Mouse (Mus musculus) olfactory bulb, adult 2 months (tissue): Measurements from ENCODE around the gene Mllt1. TPM values are rescaled to one million over a fixed set of nuclear protein-coding genes. Genes with fewer than 3 reads are reported as not detected.
A peak's percentile ranks its signal among the peaks of the same experiment; 100 is the strongest.

ENCODE experiments used
- H3K27ac ChIP-seq: fragments of 200-500 bp; 2 replicates; pipeline ENCODE4 v1.5.1; 2012; ENCODE audit warnings: low read depth, low read length; ENCODE audit not compliant: insufficient read depth
- H3K4me1 ChIP-seq: fragments of 200-500 bp; 2 replicates; pipeline ENCODE4 v1.6.1; 2012; ENCODE audit warnings: low read length; ENCODE audit not compliant: control insufficient read depth, insufficient read depth
- H3K4me3 ChIP-seq: fragments of 200-500 bp; 2 replicates; pipeline ENCODE4 v1.5.1; 2012; ENCODE audit warnings: mild to moderate bottlenecking, low read depth, low read length, moderate library complexity; ENCODE audit not compliant: insufficient read depth
- CTCF ChIP-seq: fragments of 200-500 bp; IDR thresholded peaks from 2 replicates; pipeline ENCODE4 v1.5.1; 2012; ENCODE audit warnings: low read depth, mild to moderate bottlenecking, low read length, moderate library complexity; ENCODE audit not compliant: insufficient read depth
- POLR2A ChIP-seq: fragments of 200-500 bp; IDR thresholded peaks from 2 replicates; pipeline ENCODE4 v1.6.1; 2012; ENCODE audit warnings: mild to moderate bottlenecking, low read depth, low read length, moderate library complexity; ENCODE audit not compliant: insufficient read depth
- WGBS: fragments of 180-500 bp; shearing (Covaris S2); methylation state at CpG from one replicate; pipeline ENCODE4 v1.1.7; 2018; 5-methylcytosine and 5-hydroxymethylcytosine counted together
- polyA plus RNA-seq: library from polyadenylated mRNA; stranded (reverse); fragments of >200 nt; gene quantifications from 2 replicates; pipeline ENCODE4 v1.2.4, GENCODE M21; 2012; ENCODE audit warnings: low replicate concordance; ENCODE audit not compliant: missing spikeins, insufficient read depth, insufficient read length

Gene Mllt1
- not detected in 2 replicates for polyA plus RNA-seq

- H3K4me3 ChIP-seq = peak within 1 kb of the TSS; percentile 73
These were observed at the start of gene Mllt1 for GRCm38 (mm10) chr17:56935363-56936131. TSS of gene Mllt1 (minus strand) at chr17:56935415.

GRCm38 (mm10) chr17:56984886-56985285, 49.7 kb upstream of the Mllt1 start:
- 86% methylated on average over 9 of the region's 9 CpGs for WGBS
- H3K4me3 ChIP-seq = no peak overlapping the region
- no peaks in the 10 kb centered on the region for H3K4me1 ChIP-seq
- TF ChIP-seq CTCF (no peak), POLR2A (no peak)
- no peak overlapping the region for H3K27ac ChIP-seq

More at GRCm38 (mm10) chr17:56935363-56936131, at the start of gene Mllt1:
- 3% methylated on average over 75 of the region's 76 CpGs for WGBS
- peaks cover 33% of the 10 kb centered on the region for H3K4me1 ChIP-seq
- H3K27ac ChIP-seq = no peak within 1 kb of the TSS
- TF ChIP-seq POLR2A = peak; percentile 59
- TF ChIP-seq CTCF = no peak

GRCm38 (mm10) chr17:56982013-56982412, 46.8 kb upstream of the Mllt1 start, which contains the start of gene Acer1:
TSS of gene Acer1 (minus strand) at chr17:56982126.
- H3K4me3 ChIP-seq = no peak within 1 kb of the TSS
- TF ChIP-seq CTCF = no peak
- no peak for TF ChIP-seq POLR2A
- WGBS = 79% methylated on average over 5 of the region's 5 CpGs
- H3K27ac ChIP-seq = no peak within 1 kb of the TSS
- H3K4me1 ChIP-seq = no peaks in the 10 kb centered on the region

GRCm38 (mm10) chr17:56981049-56981448, 45.8 kb upstream of the Mllt1 start:
- TF ChIP-seq CTCF (no peak), POLR2A (no peak)
- H3K4me3 ChIP-seq = no peak overlapping the region
- H3K4me1 ChIP-seq = no peaks in the 10 kb centered on the region
- 83% methylated on average over 7 of the region's 7 CpGs for WGBS
- no peak overlapping the region for H3K27ac ChIP-seq

DNA sequence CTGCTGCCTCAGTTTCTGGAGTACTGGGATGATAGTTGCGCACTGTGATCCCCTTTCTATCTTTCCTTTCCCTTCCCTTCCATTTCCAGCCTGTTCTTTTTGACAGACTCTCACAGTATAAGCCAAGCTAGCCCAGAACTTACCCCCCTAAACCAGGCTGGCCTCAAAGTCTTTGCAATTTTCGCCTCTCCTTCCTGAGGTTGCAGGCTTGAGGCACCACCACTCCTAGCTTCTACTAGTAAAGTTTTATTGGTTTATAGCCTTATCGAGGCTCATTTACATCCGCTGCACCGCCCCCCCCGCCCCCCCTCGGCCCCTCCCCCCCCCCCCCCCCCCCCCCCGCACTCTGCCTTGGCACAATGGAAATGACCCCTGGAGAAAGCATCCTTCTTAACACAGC, 44.3 kb upstream of the Mllt1 start:
- 39% methylated on average over 7 of the region's 8 CpGs for WGBS

GRCm38 (mm10) chr17:56976531-56977390, 41.5 kb upstream of the Mllt1 start:
- Histone ChIP-seq H3K27ac (no peak overlapping the region), H3K4me3 (no peak overlapping the region), H3K4me1 (no peaks in the 10 kb centered on the region)
- TF ChIP-seq CTCF = no peak
- no peak for TF ChIP-seq POLR2A
- 83% methylated on average over 8 of the region's 8 CpGs for WGBS

More for the DNA sequence above, 44.3 kb upstream of the Mllt1 start:
- TF ChIP-seq POLR2A = no peak
- TF ChIP-seq CTCF = no peak
- Histone ChIP-seq H3K4me3 (no peak overlapping the region), H3K4me1 (no peaks in the 10 kb centered on the region), H3K27ac (no peak overlapping the region)

DNA sequence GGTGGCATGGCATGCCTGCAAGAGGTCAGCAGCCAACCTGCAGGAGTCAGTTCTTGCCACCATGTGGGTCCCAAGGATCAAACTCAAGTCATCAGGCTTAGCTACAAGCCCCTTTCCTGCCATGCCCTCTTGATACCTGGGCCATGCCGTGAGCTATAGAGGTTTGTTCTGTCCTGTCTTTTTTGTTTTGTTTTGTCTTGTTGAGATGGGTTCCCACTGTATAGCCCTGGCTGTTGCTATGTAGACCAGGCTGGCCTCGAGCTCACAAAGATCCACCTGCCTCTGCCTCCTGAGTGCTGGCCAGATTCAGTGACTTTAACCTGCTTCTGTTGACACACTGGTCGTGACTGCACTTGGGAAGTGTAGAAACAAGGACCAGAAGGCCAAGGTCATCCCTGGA, 40.2 kb upstream of the Mllt1 start:
- Histone ChIP-seq H3K27ac (no peak overlapping the region), H3K4me1 (no peaks in the 10 kb centered on the region), H3K4me3 (no peak overlapping the region)
- 80% methylated on average over 3 of the region's 3 CpGs for WGBS
- no peak for TF ChIP-seq POLR2A
- no peak for TF ChIP-seq CTCF

GRCm38 (mm10) chr17:56974708-56975240, 39.6 kb upstream of the Mllt1 start:
- no peak for TF ChIP-seq CTCF
- no peak for TF ChIP-seq POLR2A
- Histone ChIP-seq H3K4me1 (no peaks in the 10 kb centered on the region), H3K4me3 (no peak overlapping the region), H3K27ac (no peak overlapping the region)
- WGBS = 81% methylated on average over 5 of the region's 5 CpGs
